Mouse (Mus musculus) erythroblast, embryonic 14.5 days (primary cell): Measurements from ENCODE around the gene Tbl2. TPM values are rescaled to one million over a fixed set of nuclear protein-coding genes. Genes with fewer than 3 reads are reported as not detected.

Source experiments
- H3K27me3 ChIP-seq: 2 replicates; pipeline ENCODE4 v1.6.1; 2012; ENCODE audit warnings: inconsistent platforms; ENCODE audit not compliant: control insufficient read depth
- H3K36me3 ChIP-seq: 2 replicates; pipeline ENCODE4 v1.6.1; 2012; ENCODE audit warnings: mild to moderate bottlenecking, inconsistent platforms; ENCODE audit not compliant: control insufficient read depth
- H3K4me1 ChIP-seq: 2 replicates; pipeline ENCODE4 v1.6.1; 2012; ENCODE audit warnings: inconsistent platforms; ENCODE audit not compliant: control insufficient read depth
- H3K4me3 ChIP-seq: replicated peaks from 2 replicates; pipeline ENCODE3; 2012; ENCODE audit warnings: moderate library complexity, mild to moderate bottlenecking, inconsistent platforms
- H3K9me3 ChIP-seq: 2 replicates; pipeline ENCODE4 v1.6.1; 2012; ENCODE audit warnings: low read length, inconsistent platforms, mixed read lengths; ENCODE audit not compliant: control insufficient read depth
- GATA1 ChIP-seq: IDR thresholded peaks from 2 replicates; pipeline ENCODE4 v1.6.1; 2012; ENCODE audit warnings: low read length, inconsistent platforms, mixed read lengths
- TAL1 ChIP-seq: IDR thresholded peaks from 3 replicates; pipeline ENCODE4 v1.6.1; 2012; ENCODE audit warnings: low read length, inconsistent platforms, mixed read lengths
- polyA plus RNA-seq: library from polyadenylated mRNA; stranded (reverse); fragments of >175 nt; gene quantifications from 2 replicates; pipeline ENCODE4 v1.2.3, GENCODE M21; 2012

Tbl2 gene
- polyA plus RNA-seq, 1 experiment = 0.58 TPM

GRCm38 (mm10) chr5:135139881-135140280 lies 9.6 kb upstream of the Tbl2 start:
- Histone ChIP-seq H3K4me1 (peaks cover 7% of the 10 kb centered on the region), H3K9me3 (peaks cover 7% of the 10 kb centered on the region; the same call in 1 of the 2 replicates), H3K27me3 (peaks cover 14% of the 10 kb centered on the region), H3K4me3 (no peak overlapping the region), H3K36me3 (no peaks in the 10 kb centered on the region; the same call in 1 of the 2 replicates)
- TF ChIP-seq TAL1 (no peak), GATA1 (no peak)

- Histone ChIP-seq H3K4me1 (peaks cover 28% of the 10 kb centered on the region), H3K4me3 (no peak overlapping the region), H3K9me3 (peaks cover 3% of the 10 kb centered on the region; the same call in 1 of the 2 replicates), H3K27me3 (peaks cover 12% of the 10 kb centered on the region), H3K36me3 (no peaks in the 10 kb centered on the region)
- TF ChIP-seq TAL1 (no peak), GATA1 (no peak)
Observed at GRCm38 (mm10) chr5:135144469-135144868, 5.0 kb upstream of the Tbl2 start.

GRCm38 (mm10) chr5:135145532-135145931 lies 3.9 kb upstream of the Tbl2 start:
- peaks cover 3% of the 10 kb centered on the region; the same call in 1 of the 2 replicates for H3K9me3 ChIP-seq
- no peaks in the 10 kb centered on the region for H3K36me3 ChIP-seq
- no peak overlapping the region for H3K4me3 ChIP-seq
- TF ChIP-seq TAL1 (no peak), GATA1 (no peak)
- H3K27me3 ChIP-seq = peaks cover 12% of the 10 kb centered on the region
- H3K4me1 ChIP-seq = peaks cover 37% of the 10 kb centered on the region

GRCm38 (mm10) chr5:135145955-135146354 lies 3.5 kb upstream of the Tbl2 start:
- TF ChIP-seq GATA1 (no peak), TAL1 (no peak)
- Histone ChIP-seq H3K9me3 (peaks cover 3% of the 10 kb centered on the region; the same call in 1 of the 2 replicates), H3K4me1 (peaks cover 40% of the 10 kb centered on the region), H3K4me3 (no peak overlapping the region), H3K27me3 (peaks cover 11% of the 10 kb centered on the region), H3K36me3 (peaks cover 1% of the 10 kb centered on the region)

- Histone ChIP-seq H3K4me3 (peak overlapping the region; percentile 95), H3K4me1 (peaks cover 45% of the 10 kb centered on the region), H3K27me3 (no peaks in the 10 kb centered on the region), H3K36me3 (peaks cover 21% of the 10 kb centered on the region), H3K9me3 (no peaks in the 10 kb centered on the region)
- no peak for TF ChIP-seq GATA1
- TF ChIP-seq TAL1 = no peak
Observed at GRCm38 (mm10) chr5:135148715-135149052, 773 bp upstream of the Tbl2 start.

- Histone ChIP-seq H3K36me3 (peaks cover 31% of the 10 kb centered on the region), H3K4me1 (peaks cover 38% of the 10 kb centered on the region), H3K9me3 (no peaks in the 10 kb centered on the region), H3K4me3 (peak overlapping the region; percentile 95), H3K27me3 (no peaks in the 10 kb centered on the region)
- TF ChIP-seq GATA1 (no peak), TAL1 (no peak)
Observed at GRCm38 (mm10) chr5:135149820-135150178, 342 bp downstream of the Tbl2 start.

GRCm38 (mm10) chr5:135156496-135156895 lies 7.0 kb downstream of the Tbl2 start:
- Histone ChIP-seq H3K4me1 (peaks cover 3% of the 10 kb centered on the region), H3K36me3 (peaks cover 93% of the 10 kb centered on the region), H3K9me3 (no peaks in the 10 kb centered on the region), H3K27me3 (no peaks in the 10 kb centered on the region), H3K4me3 (no peak overlapping the region)
- TF ChIP-seq GATA1 = no peak

GRCm38 (mm10) chr5:135161221-135161620 lies 11.8 kb downstream of the Tbl2 start:
- Histone ChIP-seq H3K4me3 (no peak overlapping the region), H3K36me3 (peaks cover 71% of the 10 kb centered on the region), H3K9me3 (no peaks in the 10 kb centered on the region), H3K27me3 (no peaks in the 10 kb centered on the region), H3K4me1 (peaks cover 5% of the 10 kb centered on the region; the same call in 1 of the 2 replicates)
- TF ChIP-seq GATA1 (no peak), TAL1 (no peak)

- TF ChIP-seq TAL1 (no peak), GATA1 (no peak)
- Histone ChIP-seq H3K4me3 (no peak overlapping the region), H3K36me3 (peaks cover 67% of the 10 kb centered on the region), H3K27me3 (no peaks in the 10 kb centered on the region), H3K9me3 (no peaks in the 10 kb centered on the region), H3K4me1 (peaks cover 5% of the 10 kb centered on the region; the same call in 1 of the 2 replicates)
Observed at GRCm38 (mm10) chr5:135161650-135162049, 12.2 kb downstream of the Tbl2 start.

- TF ChIP-seq GATA1 (no peak), TAL1 (no peak)
- H3K9me3 ChIP-seq = no peaks in the 10 kb centered on the region
- no peak overlapping the region for H3K4me3 ChIP-seq
- peaks cover 60% of the 10 kb centered on the region for H3K36me3 ChIP-seq
- no peaks in the 10 kb centered on the region for H3K27me3 ChIP-seq
- H3K4me1 ChIP-seq = peaks cover 5% of the 10 kb centered on the region; the same call in 1 of the 2 replicates
Observed at GRCm38 (mm10) chr5:135162361-135162760, 12.9 kb downstream of the Tbl2 start.
